Mouse (Mus musculus) G1E (cell line): ENCODE data around the gene Atp2b2.

Experiments used
- CTCF ChIP-seq: IDR thresholded peaks from 2 replicates; pipeline ENCODE4 v1.5.1; 2012; ENCODE audit warnings: low read depth, low read length, inconsistent platforms, mixed read lengths
- GATA1 ChIP-seq: IDR thresholded peaks from 2 replicates; pipeline ENCODE4 v1.6.1; 2012; ENCODE audit warnings: borderline replicate concordance, low read length, inconsistent platforms, mixed read lengths

DNA sequence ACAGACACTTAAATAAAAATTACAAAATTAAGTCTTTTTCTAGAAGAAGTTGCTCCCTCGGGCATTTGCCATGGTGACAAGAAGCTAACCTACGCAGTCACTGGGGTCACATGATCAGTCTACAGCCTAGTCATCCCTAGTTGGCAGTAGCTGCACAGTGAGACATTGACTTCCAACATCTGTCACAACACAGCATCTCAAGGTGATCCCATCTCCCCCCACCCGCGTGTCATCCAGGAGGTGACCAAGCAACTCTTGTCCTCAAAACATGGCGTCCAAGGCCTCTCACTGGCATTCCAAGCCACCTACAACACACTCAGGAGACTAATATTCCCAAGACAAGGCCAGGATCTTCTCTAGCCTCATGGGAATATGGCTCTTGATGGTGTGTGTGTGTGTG, 48.2 kb downstream of the Atp2b2 start:
- TF ChIP-seq CTCF, result no peak
- TF ChIP-seq GATA1, result no peak
